Mouse (Mus musculus): ENCODE results near the gene Txk. TPM values are rescaled to one million over a fixed set of nuclear protein-coding genes. Genes with fewer than 3 reads are reported as not detected.
A peak's percentile ranks its signal among the peaks of the same experiment; 100 is the strongest.

Txk gene
- polyA plus RNA-seq (2014; fragmentation: Nextera tagmentation; extraction: Ambion mirVana) = not detected in 2 replicates

DNA sequence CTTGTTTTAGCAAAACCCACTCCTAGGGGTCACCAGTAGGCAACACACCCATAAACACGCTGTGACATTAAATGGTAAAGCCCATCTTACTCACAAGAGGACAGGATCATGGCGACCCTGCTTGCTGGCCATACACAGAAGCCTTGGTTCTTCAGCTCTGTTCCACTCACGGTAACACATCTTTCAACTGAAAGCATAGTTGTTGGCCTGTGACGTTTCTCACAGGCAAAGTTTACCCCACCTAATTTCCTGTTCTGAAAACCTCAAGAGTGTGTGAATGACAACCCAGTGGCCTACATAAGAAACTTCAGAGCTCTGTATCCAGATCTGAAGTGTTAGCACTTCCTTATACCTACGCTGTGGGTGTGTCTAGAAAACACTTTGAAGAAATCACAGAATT, at the start of gene Txk:
Txk (minus strand) TSS at position 193 of the 400 bp plus-strand sequence.
- H3K4me1 ChIP-seq (ENCODE audit: control insufficient read depth, insufficient read depth, low read length) = no peaks in the 10 kb centered on the region
- no peaks in the 10 kb centered on the region for H3K36me3 ChIP-seq (ENCODE audit: control insufficient read depth, insufficient read depth, low read length)
- 89% methylated on average over 5 of the region's 5 CpGs for WGBS
- ATAC-seq (ENCODE audit: low FRiP score) (no peak), DNase-seq (ENCODE audit: low spot score, missing footprints) (no peak)
- no peak within 1 kb of the TSS for H3K4me3 ChIP-seq (ENCODE audit: low read depth, low read length)
- no peaks in the 10 kb centered on the region for H3K27me3 ChIP-seq (ENCODE audit: control insufficient read depth, insufficient read depth, low read length)
- no peaks in the 10 kb centered on the region for H3K9me3 ChIP-seq (ENCODE audit: control insufficient read depth, low read length)
- no peak within 1 kb of the TSS for H3K27ac ChIP-seq (ENCODE audit: low read depth, low read length)
- no peak within 1 kb of the TSS for H3K9ac ChIP-seq (ENCODE audit: low read length)
- no peak within 1 kb of the TSS for H3K4me2 ChIP-seq

DNA sequence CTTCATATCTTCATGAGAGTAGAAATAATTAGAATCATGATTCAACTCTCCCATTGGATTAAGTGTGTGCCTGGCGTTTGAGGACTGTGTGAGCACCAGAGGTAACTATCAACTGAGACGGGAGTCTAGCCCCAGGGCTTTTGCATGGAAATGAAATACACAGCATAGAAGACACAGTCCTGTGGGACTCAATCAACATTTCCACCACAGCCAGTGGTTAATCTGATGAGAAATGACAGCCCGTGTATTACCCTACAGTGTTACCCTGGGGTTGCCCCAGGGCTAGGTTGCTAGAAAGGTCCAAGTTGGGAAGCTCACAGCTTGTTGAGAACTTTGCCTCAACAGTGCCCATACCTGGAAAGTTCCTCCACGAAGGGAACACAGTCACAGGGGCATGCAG, 46.0 kb upstream of the Txk start:
- H3K36me3 ChIP-seq (ENCODE audit: control insufficient read depth, insufficient read depth, low read length) = no peaks in the 10 kb centered on the region
- H3K4me2 ChIP-seq = no peak overlapping the region
- ATAC-seq (ENCODE audit: low FRiP score) (no peak), DNase-seq (ENCODE audit: low spot score, missing footprints) (peak; percentile 35)
- no peak overlapping the region for H3K27ac ChIP-seq (ENCODE audit: low read depth, low read length)
- peaks cover 3% of the 10 kb centered on the region; the same call in 1 of the 2 replicates for H3K4me1 ChIP-seq (ENCODE audit: control insufficient read depth, insufficient read depth, low read length)
- no peak overlapping the region for H3K9ac ChIP-seq (ENCODE audit: low read length)
- no peak overlapping the region for H3K4me3 ChIP-seq (ENCODE audit: low read depth, low read length)
- H3K27me3 ChIP-seq (ENCODE audit: control insufficient read depth, insufficient read depth, low read length) = no peaks in the 10 kb centered on the region
- H3K9me3 ChIP-seq (ENCODE audit: control insufficient read depth, low read length) = no peaks in the 10 kb centered on the region
- WGBS = 68% methylated on average over 4 of the region's 4 CpGs

DNA sequence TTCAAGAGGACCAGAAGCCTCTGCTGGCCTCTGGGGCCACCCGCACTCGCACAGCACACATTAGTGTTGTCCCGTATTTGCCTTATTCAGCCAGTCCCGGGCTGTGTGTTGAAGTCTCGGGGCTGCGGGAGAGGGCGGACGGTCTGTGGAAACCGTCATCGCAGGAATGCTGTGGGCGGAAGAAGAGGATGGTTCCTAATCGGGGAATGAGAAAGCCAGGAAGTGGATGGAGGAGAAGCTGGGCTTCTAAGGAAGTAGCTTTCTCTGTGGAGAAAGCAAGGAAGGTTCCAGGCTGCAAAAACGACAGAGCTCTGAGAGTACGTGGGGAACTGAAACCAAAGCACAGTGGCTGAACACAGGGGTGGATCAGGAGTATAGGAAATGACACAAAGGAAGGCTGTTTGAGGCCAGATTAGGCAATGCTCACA, 43.6 kb upstream of the Txk start:
- no peaks in the 10 kb centered on the region for H3K36me3 ChIP-seq (ENCODE audit: control insufficient read depth, insufficient read depth, low read length)

DNA sequence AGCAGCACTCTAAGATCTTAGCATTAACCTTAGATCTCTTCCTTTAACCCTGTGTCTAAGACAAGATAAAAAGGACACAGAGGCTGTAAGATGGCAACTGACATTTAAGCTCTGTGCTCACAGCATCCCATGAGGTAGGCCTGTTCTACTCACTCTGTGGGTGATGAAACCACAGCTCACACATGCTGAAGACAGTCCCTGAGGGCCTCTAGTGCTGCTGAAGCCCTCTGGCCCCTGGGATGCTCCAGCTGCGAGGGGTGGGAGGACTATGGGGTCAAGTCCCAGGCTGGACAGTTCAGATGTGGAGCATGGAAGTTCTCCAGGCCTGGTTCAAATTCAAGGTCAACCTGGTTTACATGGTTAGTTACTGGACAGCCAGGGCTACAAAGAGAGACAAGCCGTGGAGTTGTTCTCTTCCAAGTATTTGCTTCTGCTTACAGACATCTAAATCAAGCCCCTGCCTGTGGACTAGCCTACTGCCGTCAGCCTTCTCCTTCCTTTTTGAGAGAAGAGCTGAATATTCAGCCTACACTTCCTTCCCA, 40.8 kb upstream of the Txk start:
- no peak overlapping the region for H3K27ac ChIP-seq (ENCODE audit: low read depth, low read length)
- H3K27me3 ChIP-seq (ENCODE audit: control insufficient read depth, insufficient read depth, low read length) = no peaks in the 10 kb centered on the region
- peak; percentile 17 for DNase-seq (ENCODE audit: low spot score, missing footprints)
- H3K4me2 ChIP-seq = no peak overlapping the region
- peaks cover 3% of the 10 kb centered on the region; the same call in 1 of the 2 replicates for H3K4me1 ChIP-seq (ENCODE audit: control insufficient read depth, insufficient read depth, low read length)
- no peak overlapping the region for H3K4me3 ChIP-seq (ENCODE audit: low read depth, low read length)
- 82% methylated on average over 3 of the region's 3 CpGs for WGBS
- no peak for ATAC-seq (ENCODE audit: low FRiP score)
- H3K9me3 ChIP-seq (ENCODE audit: control insufficient read depth, low read length) = no peaks in the 10 kb centered on the region
- H3K36me3 ChIP-seq (ENCODE audit: control insufficient read depth, insufficient read depth, low read length) = no peaks in the 10 kb centered on the region
- H3K9ac ChIP-seq (ENCODE audit: low read length) = no peak overlapping the region

More for the DNA sequence above, 43.6 kb upstream of the Txk start:
- Histone ChIP-seq H3K4me1 (ENCODE audit: control insufficient read depth, insufficient read depth, low read length) (peaks cover 3% of the 10 kb centered on the region; the same call in 1 of the 2 replicates), H3K27me3 (ENCODE audit: control insufficient read depth, insufficient read depth, low read length) (no peaks in the 10 kb centered on the region), H3K27ac (ENCODE audit: low read depth, low read length) (no peak overlapping the region), H3K9ac (ENCODE audit: low read length) (peak overlapping the region; percentile 14; the same call in 1 of the 2 replicates), H3K9me3 (ENCODE audit: control insufficient read depth, low read length) (no peaks in the 10 kb centered on the region), H3K4me2 (no peak overlapping the region), H3K4me3 (ENCODE audit: low read depth, low read length) (no peak overlapping the region)
- DNase-seq (ENCODE audit: low spot score, missing footprints) (no peak), ATAC-seq (ENCODE audit: low FRiP score) (no peak)
- 69% methylated on average over 14 of the region's 14 CpGs for WGBS

DNA sequence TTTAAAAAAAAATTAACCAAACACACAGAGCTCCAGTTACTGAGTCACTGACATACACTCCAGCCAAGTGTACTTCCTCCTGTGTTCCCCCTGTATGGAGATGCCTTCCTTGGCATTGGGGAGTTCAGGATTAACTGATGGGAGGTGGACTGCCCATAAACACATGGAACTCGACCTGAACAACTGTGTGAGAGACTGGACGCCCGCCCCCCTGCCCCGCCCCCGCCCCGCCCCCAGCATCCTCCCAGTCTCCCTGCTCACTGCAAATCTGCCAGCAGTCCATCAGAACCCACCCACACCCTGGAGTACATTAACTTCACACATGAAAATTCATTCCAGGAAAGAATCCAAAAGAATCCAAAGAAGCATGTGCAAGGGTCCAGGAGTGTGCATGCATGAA, 39.2 kb upstream of the Txk start:
- 26% methylated on average over 6 of the region's 6 CpGs for WGBS
- H3K27ac ChIP-seq (ENCODE audit: low read depth, low read length) = no peak overlapping the region
- no peak overlapping the region for H3K4me3 ChIP-seq (ENCODE audit: low read depth, low read length)
- H3K4me2 ChIP-seq = no peak overlapping the region
- H3K9me3 ChIP-seq (ENCODE audit: control insufficient read depth, low read length) = no peaks in the 10 kb centered on the region
- H3K4me1 ChIP-seq (ENCODE audit: control insufficient read depth, insufficient read depth, low read length) = peaks cover 3% of the 10 kb centered on the region; the same call in 1 of the 2 replicates
- no peaks in the 10 kb centered on the region for H3K27me3 ChIP-seq (ENCODE audit: control insufficient read depth, insufficient read depth, low read length)
- DNase-seq (ENCODE audit: low spot score, missing footprints) = no peak
- no peak overlapping the region for H3K9ac ChIP-seq (ENCODE audit: low read length)
- ATAC-seq (ENCODE audit: low FRiP score) = no peak
- no peaks in the 10 kb centered on the region for H3K36me3 ChIP-seq (ENCODE audit: control insufficient read depth, insufficient read depth, low read length)

DNA sequence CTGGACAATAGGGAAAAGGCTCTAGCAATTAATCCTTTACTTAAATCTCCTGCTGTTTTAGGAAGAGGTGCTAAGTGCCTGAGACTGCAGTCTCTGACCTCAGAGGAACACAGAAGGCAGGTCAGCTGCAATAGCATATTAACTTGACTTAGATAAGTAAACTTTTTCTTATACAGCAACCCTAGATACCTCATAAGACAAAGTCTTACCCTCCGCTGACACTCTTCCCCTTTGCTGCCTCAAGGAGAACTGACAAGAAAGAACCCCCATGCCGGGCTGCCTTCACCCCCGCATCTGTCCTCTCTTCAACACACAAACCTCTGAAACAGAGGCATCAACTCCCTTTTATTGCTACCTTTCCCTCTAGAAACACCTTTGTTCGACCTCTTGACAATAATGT, 38.8 kb upstream of the Txk start:
- no peak for ATAC-seq (ENCODE audit: low FRiP score)
- peaks cover 3% of the 10 kb centered on the region; the same call in 1 of the 2 replicates for H3K4me1 ChIP-seq (ENCODE audit: control insufficient read depth, insufficient read depth, low read length)
- 65% methylated on average over 4 of the region's 4 CpGs for WGBS

DNA sequence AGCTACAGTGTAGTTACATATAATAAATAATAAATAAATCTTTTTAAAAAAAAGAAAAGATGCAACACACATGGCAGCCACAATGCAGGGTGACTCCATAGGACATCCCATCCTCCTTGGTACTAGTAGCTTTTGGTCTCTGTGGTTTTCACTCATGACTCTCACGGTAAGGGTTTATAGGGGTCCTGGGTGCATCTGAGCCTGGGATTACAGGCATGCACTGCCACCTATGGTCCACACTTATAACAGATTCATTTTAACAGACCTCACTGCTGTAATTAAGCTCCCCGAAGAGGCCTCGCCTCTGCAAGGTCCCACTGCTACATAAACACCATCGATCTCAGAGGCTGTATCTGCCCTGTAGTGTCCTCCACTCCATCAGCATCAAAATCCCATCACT, 32.9 kb upstream of the Txk start:
- WGBS = 82% methylated on average over 4 of the region's 4 CpGs
- no peak for ATAC-seq (ENCODE audit: low FRiP score)

More for the DNA sequence above, 38.8 kb upstream of the Txk start:
- Histone ChIP-seq H3K27ac (ENCODE audit: low read depth, low read length) (no peak overlapping the region), H3K27me3 (ENCODE audit: control insufficient read depth, insufficient read depth, low read length) (no peaks in the 10 kb centered on the region), H3K36me3 (ENCODE audit: control insufficient read depth, insufficient read depth, low read length) (no peaks in the 10 kb centered on the region), H3K9ac (ENCODE audit: low read length) (no peak overlapping the region), H3K4me2 (no peak overlapping the region), H3K9me3 (ENCODE audit: control insufficient read depth, low read length) (no peaks in the 10 kb centered on the region), H3K4me3 (ENCODE audit: low read depth, low read length) (no peak overlapping the region)
- peak; percentile 60 for DNase-seq (ENCODE audit: low spot score, missing footprints)

DNA sequence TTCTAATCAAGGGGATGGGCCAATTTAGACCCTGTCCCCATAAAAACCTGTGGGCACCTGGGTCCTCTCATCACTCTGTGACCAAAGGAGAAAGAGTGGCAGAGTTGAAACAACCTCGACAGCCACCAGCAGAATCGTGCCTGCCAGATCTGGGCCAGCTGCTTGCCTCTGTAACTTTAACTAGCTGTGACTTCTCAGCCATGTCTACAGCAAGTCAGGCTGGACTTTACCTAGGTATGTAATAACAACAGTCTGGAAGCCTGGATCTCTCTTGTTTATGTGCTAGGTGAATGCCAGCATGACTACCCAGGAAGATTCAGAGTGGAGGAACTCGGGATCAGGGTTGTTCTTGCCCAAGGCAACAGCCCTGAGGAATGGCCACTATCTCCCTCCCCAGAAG, 32.1 kb upstream of the Txk start:
- no peak overlapping the region for H3K9ac ChIP-seq (ENCODE audit: low read length)
- no peak overlapping the region for H3K4me2 ChIP-seq
- WGBS = 83% methylated on average over 3 of the region's 3 CpGs
- peak; percentile 64 for DNase-seq (ENCODE audit: low spot score, missing footprints)
- no peak for ATAC-seq (ENCODE audit: low FRiP score)
- H3K27me3 ChIP-seq (ENCODE audit: control insufficient read depth, insufficient read depth, low read length) = no peaks in the 10 kb centered on the region
- no peak overlapping the region for H3K27ac ChIP-seq (ENCODE audit: low read depth, low read length)
- H3K4me1 ChIP-seq (ENCODE audit: control insufficient read depth, insufficient read depth, low read length) = no peaks in the 10 kb centered on the region
- H3K9me3 ChIP-seq (ENCODE audit: control insufficient read depth, low read length) = no peaks in the 10 kb centered on the region
- no peaks in the 10 kb centered on the region for H3K36me3 ChIP-seq (ENCODE audit: control insufficient read depth, insufficient read depth, low read length)
- no peak overlapping the region for H3K4me3 ChIP-seq (ENCODE audit: low read depth, low read length)

More for the DNA sequence above, 32.9 kb upstream of the Txk start:
- H3K27me3 ChIP-seq (ENCODE audit: control insufficient read depth, insufficient read depth, low read length) = no peaks in the 10 kb centered on the region
- H3K9ac ChIP-seq (ENCODE audit: low read length) = no peak overlapping the region
- H3K4me2 ChIP-seq = no peak overlapping the region
- DNase-seq (ENCODE audit: low spot score, missing footprints) = peak; percentile 51
- H3K9me3 ChIP-seq (ENCODE audit: control insufficient read depth, low read length) = no peaks in the 10 kb centered on the region
- H3K27ac ChIP-seq (ENCODE audit: low read depth, low read length) = no peak overlapping the region
- no peak overlapping the region for H3K4me3 ChIP-seq (ENCODE audit: low read depth, low read length)
- no peaks in the 10 kb centered on the region for H3K36me3 ChIP-seq (ENCODE audit: control insufficient read depth, insufficient read depth, low read length)
- H3K4me1 ChIP-seq (ENCODE audit: control insufficient read depth, insufficient read depth, low read length) = no peaks in the 10 kb centered on the region

DNA sequence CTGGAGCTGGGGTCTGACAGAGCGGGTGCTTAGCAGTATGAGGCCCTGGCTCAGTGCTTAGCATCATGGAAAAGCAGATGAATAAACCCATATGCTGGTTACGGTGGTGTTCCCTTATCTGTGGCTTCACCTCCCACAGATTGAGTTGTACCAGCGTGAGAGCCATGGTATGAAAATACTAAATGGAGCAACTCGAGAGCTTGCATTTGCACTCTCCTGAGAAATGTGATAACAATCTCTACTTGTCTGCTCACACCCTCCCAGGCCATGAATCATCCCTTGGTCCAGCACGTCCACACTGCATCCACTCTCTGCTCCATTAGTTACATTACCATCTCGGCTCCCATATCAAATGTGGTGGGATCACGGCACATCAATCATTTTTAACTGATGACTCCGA, 31.4 kb upstream of the Txk start:
- no peak overlapping the region for H3K4me2 ChIP-seq
- ATAC-seq (ENCODE audit: low FRiP score) (no peak), DNase-seq (ENCODE audit: low spot score, missing footprints) (no peak)
- H3K36me3 ChIP-seq (ENCODE audit: control insufficient read depth, insufficient read depth, low read length) = no peaks in the 10 kb centered on the region
- WGBS = 90% methylated on average over 8 of the region's 8 CpGs
- no peak overlapping the region for H3K27ac ChIP-seq (ENCODE audit: low read depth, low read length)
- no peaks in the 10 kb centered on the region for H3K27me3 ChIP-seq (ENCODE audit: control insufficient read depth, insufficient read depth, low read length)
- H3K9ac ChIP-seq (ENCODE audit: low read length) = no peak overlapping the region
- no peaks in the 10 kb centered on the region for H3K4me1 ChIP-seq (ENCODE audit: control insufficient read depth, insufficient read depth, low read length)
- H3K4me3 ChIP-seq (ENCODE audit: low read depth, low read length) = no peak overlapping the region
- H3K9me3 ChIP-seq (ENCODE audit: control insufficient read depth, low read length) = no peaks in the 10 kb centered on the region
